Mouse (Mus musculus) megakaryocyte, embryonic 14.5 days (primary cell): Measurements from ENCODE around the gene Rbsn. TPM values are rescaled to one million over a fixed set of nuclear protein-coding genes. Genes with fewer than 3 reads are reported as not detected.

Source experiments
- H3K27me3 ChIP-seq: replicated peaks from 2 replicates; pipeline ENCODE3; 2012; ENCODE audit warnings: inconsistent platforms
- H3K36me3 ChIP-seq: replicated peaks from 2 replicates; pipeline ENCODE3; 2012; ENCODE audit warnings: low read length, inconsistent platforms, mixed read lengths
- H3K4me1 ChIP-seq: 2 replicates; pipeline ENCODE4 v1.6.1; 2012; ENCODE audit warnings: inconsistent platforms
- H3K4me3 ChIP-seq: replicated peaks from 2 replicates; pipeline ENCODE3; 2012; ENCODE audit warnings: moderate library complexity, mild to moderate bottlenecking, inconsistent platforms
- H3K9me3 ChIP-seq: 2 replicates; pipeline ENCODE4 v1.6.1; 2012; ENCODE audit warnings: inconsistent platforms
- FLI1 ChIP-seq: IDR thresholded peaks from 2 replicates; pipeline ENCODE4 v1.6.1; 2012; ENCODE audit warnings: low read length, inconsistent platforms, mixed read lengths
- GATA1 ChIP-seq: IDR thresholded peaks from 3 replicates; pipeline ENCODE4 v1.6.1; 2012; ENCODE audit warnings: mixed read lengths, low read length, inconsistent platforms, borderline replicate concordance
- polyA plus RNA-seq: library from polyadenylated mRNA; stranded (reverse); fragments of >175 nt; gene quantifications from 2 replicates; pipeline ENCODE4 v1.2.3, GENCODE M21; 2012; ENCODE audit warnings: low replicate concordance; ENCODE audit not compliant: insufficient read depth

Rbsn gene
- polyA plus RNA-seq, 1 experiment = 2.2 TPM

DNA sequence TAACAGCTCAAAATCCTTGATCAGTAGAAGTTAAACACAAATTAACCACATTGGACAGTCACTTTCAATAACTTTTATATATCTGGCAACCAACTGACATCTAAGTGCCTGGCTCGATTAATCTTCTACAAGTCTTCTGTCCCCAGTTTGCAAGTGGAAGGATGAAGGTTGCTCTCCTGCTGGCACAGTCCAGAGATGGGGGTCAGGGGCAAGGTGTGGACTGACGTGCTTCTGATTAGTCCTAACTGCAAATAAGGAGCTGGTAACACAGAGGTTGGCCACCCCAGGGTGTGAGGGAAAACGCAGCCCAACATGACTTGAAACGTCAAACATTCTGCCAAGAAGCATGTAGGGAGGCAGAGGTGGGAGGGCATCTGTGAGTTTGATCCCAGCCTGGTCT lies 17.0 kb upstream of the Rbsn start:
- H3K36me3 ChIP-seq = no peaks in the 10 kb centered on the region
- no peaks in the 10 kb centered on the region for H3K9me3 ChIP-seq
- TF ChIP-seq GATA1 (no peak), FLI1 (no peak)
- H3K4me3 ChIP-seq = no peak overlapping the region
- no peaks in the 10 kb centered on the region for H3K4me1 ChIP-seq
- H3K27me3 ChIP-seq = peaks cover 31% of the 10 kb centered on the region

DNA sequence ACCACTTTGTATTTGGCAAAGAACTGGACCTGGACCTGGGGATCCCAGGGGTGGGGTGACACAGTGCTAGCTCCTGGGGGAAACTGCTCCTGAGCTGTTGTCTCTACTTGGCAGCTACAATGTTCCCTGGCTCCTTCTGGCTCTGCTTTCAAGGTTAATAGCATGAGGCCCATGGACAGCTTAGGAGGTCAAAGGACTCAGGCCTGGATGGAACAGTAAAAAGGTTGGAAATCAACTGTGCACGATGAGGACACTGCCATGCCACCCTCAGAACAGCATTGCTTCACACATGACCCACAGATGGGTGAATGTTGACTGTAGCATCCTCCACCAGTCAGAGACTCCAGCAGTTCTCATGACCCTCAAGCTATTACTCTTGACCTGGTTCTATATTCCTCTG lies 16.6 kb upstream of the Rbsn start:
- Histone ChIP-seq H3K4me1 (no peaks in the 10 kb centered on the region), H3K9me3 (no peaks in the 10 kb centered on the region), H3K27me3 (peaks cover 31% of the 10 kb centered on the region), H3K36me3 (no peaks in the 10 kb centered on the region), H3K4me3 (no peak overlapping the region)
- TF ChIP-seq FLI1 (no peak), GATA1 (no peak)

DNA sequence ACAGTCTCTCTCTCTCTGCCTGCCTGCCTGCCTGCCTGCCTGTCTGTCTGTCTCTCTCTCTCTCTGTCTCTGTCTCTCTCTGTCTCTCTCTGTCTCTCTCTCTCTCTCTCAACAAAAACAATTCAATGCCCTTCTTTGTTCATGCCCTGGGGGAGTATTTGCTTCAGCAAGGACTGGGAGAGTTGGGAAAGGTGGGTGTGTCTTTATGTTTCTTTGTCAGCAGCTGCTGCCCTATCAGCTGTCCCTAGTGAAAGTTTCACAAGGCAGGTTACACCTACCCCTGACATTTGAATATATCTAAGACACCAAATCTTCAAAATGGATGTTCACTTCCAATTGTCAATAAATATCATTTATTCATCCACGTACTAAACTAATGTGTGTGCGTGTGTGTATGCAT lies 14.9 kb upstream of the Rbsn start:
- Histone ChIP-seq H3K27me3 (peaks cover 29% of the 10 kb centered on the region), H3K9me3 (no peaks in the 10 kb centered on the region), H3K4me1 (no peaks in the 10 kb centered on the region), H3K36me3 (no peaks in the 10 kb centered on the region), H3K4me3 (no peak overlapping the region)
- TF ChIP-seq GATA1 (no peak), FLI1 (no peak)

DNA sequence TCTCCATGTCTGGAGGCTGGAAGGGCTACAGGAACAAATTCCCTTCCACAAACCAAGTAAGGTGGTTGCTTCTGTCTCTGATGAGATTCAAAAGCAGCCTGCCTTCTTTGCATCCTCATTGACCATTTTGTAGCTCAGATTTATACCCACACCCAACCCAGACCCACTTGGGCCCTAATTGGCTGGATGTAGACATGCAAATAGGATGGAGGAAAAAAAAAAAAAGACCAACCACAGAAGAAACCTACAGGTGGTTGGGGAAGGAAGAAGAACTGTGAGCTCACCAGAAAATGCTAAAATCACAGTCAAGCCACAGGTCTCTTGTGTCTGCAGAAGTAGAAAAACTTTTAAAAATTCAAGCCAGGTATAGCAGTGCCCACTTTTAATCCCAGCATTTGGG lies 14.4 kb upstream of the Rbsn start:
- Histone ChIP-seq H3K4me1 (no peaks in the 10 kb centered on the region), H3K9me3 (no peaks in the 10 kb centered on the region), H3K27me3 (peaks cover 29% of the 10 kb centered on the region), H3K4me3 (no peak overlapping the region), H3K36me3 (no peaks in the 10 kb centered on the region)
- TF ChIP-seq GATA1 (no peak), FLI1 (no peak)

DNA sequence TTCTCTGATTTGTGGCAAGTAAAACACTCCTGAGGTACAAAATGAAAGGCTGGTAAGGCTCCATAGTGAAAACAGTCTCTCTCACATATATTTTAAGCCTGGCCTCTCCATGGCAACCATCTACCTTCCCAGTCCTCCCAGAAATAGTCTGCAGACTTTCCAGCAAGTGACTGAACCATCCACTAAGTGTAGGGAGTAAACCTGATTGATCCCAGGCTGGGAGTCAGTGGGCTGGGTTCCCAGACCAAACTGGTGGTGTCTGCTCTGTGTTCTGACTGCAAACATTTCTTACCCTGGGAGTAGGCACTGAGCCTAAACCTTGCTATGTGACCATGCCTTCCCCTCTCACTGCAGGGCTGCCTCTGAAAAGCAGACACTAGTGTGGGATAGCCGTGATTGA lies 10.3 kb upstream of the Rbsn start:
- Histone ChIP-seq H3K4me1 (no peaks in the 10 kb centered on the region), H3K27me3 (peaks cover 23% of the 10 kb centered on the region)
- TF ChIP-seq FLI1 (no peak), GATA1 (no peak)

DNA sequence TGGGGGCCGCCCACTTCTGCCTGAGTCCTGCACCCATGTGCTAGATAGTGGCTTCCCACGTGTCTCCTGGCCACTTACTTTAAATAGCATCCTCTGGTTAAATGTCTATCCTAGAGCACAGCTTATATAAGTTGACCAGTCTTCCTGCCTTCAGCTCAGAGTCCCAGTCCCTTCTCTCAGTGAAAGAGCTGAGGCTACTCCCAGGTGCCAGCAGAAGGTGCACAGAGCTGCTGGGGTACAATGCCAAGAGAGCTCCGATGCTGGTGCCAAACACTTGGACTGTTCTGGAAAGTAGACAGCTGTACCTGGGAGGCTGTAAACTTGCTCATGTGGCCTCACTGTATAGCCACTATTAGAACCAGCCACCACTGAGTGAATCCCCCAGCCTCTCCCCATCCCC lies 7.3 kb upstream of the Rbsn start:
- no peaks in the 10 kb centered on the region for H3K4me1 ChIP-seq
- H3K4me3 ChIP-seq = no peak overlapping the region
- H3K27me3 ChIP-seq = peaks cover 23% of the 10 kb centered on the region
- H3K36me3 ChIP-seq = no peaks in the 10 kb centered on the region
- no peaks in the 10 kb centered on the region for H3K9me3 ChIP-seq
- TF ChIP-seq GATA1 (no peak), FLI1 (no peak)

More for the DNA sequence above, 10.3 kb upstream of the Rbsn start:
- Histone ChIP-seq H3K9me3 (no peaks in the 10 kb centered on the region), H3K4me3 (no peak overlapping the region), H3K36me3 (no peaks in the 10 kb centered on the region)

DNA sequence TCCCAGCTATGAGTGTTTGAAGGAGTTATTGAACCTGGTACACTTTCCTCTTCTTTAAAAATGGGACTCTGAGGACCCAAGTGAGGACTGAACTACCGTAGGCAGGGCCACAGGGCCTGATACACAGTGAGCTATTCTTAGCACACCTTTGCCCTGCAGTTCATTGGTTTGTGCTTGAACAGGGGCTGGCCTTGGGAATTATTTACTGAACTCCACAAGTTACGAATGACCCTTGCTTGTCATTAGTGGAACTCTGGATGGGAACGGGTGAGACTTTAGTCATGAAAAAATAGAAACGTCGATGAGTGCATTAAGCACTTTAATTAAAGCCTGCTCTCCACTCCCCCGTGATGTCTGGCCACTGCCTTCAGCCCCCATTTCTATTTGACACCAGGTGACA lies 6.9 kb upstream of the Rbsn start:
- Histone ChIP-seq H3K4me3 (no peak overlapping the region), H3K4me1 (no peaks in the 10 kb centered on the region), H3K27me3 (peaks cover 23% of the 10 kb centered on the region), H3K36me3 (no peaks in the 10 kb centered on the region), H3K9me3 (no peaks in the 10 kb centered on the region)
- TF ChIP-seq GATA1 (no peak), FLI1 (no peak)

DNA sequence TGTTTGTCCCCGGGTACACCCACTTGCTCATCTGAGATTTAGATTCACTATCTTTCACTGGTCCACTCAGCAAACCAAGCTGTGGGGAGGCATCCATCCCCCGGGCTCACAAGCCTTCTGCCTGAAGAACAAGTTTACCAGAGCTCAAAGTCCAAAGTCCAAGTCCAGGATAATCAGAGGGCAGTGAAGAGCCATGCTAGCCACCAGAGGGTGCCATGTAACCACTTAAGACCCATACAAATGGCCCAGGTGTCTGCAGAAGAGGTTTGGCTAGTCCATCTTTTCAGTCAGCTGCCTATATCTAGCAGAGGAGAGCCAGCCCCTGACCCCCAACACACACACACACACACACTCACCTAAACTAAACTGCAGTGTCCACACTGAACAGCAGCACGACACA lies 4.7 kb upstream of the Rbsn start:
- Histone ChIP-seq H3K36me3 (no peaks in the 10 kb centered on the region), H3K4me3 (no peak overlapping the region), H3K9me3 (no peaks in the 10 kb centered on the region), H3K4me1 (peaks cover 4% of the 10 kb centered on the region; the same call in 1 of the 2 replicates), H3K27me3 (peaks cover 20% of the 10 kb centered on the region)
- TF ChIP-seq FLI1 = no peak
- no peak for TF ChIP-seq GATA1

DNA sequence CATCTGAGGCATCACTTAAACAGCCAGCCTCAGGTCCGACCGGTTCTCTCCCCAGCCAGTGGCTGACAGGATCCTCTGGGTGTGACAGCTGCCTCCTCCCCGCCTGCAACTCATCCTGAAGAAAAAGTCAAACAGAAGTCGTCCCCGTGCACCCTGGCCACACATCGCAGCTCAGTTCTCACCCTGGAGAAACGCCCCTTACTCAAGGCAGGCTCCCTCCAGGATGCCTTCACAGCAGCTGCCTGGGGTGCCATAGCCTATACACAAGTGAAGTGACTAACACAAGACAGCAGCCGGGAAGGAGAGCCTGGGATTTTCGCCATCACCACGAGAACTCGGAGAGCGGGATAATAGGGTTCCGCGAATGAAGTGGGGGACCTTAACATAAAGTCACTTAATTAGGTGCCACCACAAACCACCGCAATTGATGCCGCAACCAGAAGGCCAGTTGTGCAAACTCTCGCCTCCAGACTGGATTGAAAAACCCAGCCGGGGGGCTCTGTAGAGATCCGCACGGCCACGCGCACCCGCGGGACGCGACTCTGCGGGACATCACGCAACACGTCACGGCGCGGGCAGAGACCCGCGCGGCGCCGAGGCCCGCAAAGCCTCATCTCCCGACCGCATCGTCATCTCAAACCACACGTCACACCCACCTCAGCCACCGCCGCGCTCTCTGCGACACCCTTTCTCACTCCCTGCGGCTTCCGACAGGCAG lies 511 bp downstream of the Rbsn start:
- Histone ChIP-seq H3K4me1 (peaks cover 32% of the 10 kb centered on the region), H3K36me3 (peaks cover 24% of the 10 kb centered on the region), H3K9me3 (no peaks in the 10 kb centered on the region), H3K4me3 (peak overlapping the region; percentile 100), H3K27me3 (peaks cover 7% of the 10 kb centered on the region)
- TF ChIP-seq FLI1 (no peak), GATA1 (no peak)

DNA sequence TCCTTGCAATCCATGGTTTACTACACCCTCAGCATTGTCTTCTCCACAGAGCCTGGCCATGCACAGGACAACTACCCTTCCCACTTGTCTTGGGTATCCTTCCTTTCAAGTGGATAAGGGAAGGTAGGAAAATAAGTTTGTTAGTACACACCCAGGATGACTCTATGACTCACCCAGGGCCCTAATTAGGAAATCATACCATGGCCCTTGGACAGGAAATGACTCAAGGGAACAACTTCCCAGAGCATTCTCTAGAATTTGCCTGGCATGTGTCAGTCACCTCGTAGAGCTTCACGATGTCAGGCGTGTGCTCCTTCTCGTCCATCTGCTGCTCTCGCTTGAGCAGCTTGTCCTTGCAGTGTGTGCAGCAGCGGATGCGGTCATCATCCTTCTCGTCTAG lies 15.3 kb downstream of the Rbsn start:
- no peaks in the 10 kb centered on the region for H3K9me3 ChIP-seq
- H3K4me3 ChIP-seq = peak overlapping the region; percentile 73
- H3K36me3 ChIP-seq = peaks cover 88% of the 10 kb centered on the region
- TF ChIP-seq FLI1 (no peak), GATA1 (no peak)
- H3K4me1 ChIP-seq = peaks cover 24% of the 10 kb centered on the region
- no peaks in the 10 kb centered on the region for H3K27me3 ChIP-seq

DNA sequence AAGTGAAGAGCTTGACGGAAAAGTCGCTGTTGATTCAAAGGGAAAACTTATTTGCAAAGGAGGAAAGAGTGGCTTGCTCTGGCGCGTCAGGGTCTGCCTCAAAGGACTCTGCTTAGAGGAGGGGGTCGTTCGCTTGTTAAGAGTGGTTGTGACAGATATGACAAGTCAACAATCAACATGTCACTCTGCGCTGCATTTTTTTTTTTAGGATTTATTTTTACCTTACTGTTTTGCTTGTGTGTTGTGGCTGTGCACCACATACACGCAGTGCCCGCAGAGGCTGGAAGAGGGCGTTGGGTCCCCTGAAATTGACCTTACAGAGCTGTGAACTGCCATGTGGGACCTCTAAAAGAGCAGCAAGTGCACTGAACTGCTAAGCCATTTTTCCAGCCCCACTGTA lies 30.5 kb downstream of the Rbsn start:
- Histone ChIP-seq H3K9me3 (no peaks in the 10 kb centered on the region), H3K27me3 (no peaks in the 10 kb centered on the region), H3K4me3 (peak overlapping the region; percentile 100), H3K36me3 (peaks cover 55% of the 10 kb centered on the region), H3K4me1 (peaks cover 50% of the 10 kb centered on the region)
- TF ChIP-seq GATA1 (no peak), FLI1 (no peak)
